Mouse (Mus musculus): ENCODE results near the gene Micu2. TPM values are rescaled to one million over a fixed set of nuclear protein-coding genes. Genes with fewer than 3 reads are reported as not detected.

Micu2 gene
- polyA plus RNA-seq (2016; fragmentation: Nextera tagmentation; extraction: Ambion mirVana) = 55.4 and 58.2 TPM in 2 replicates

GRCm38 (mm10) chr14:57998526-57999401 lies at the start of gene Micu2:
Gene Micu2 (minus strand): TSS chr14:57999262.
- 4% methylated on average over 75 of the region's 76 CpGs for WGBS

GRCm38 (mm10) chr14:58046639-58047284 lies 47.7 kb upstream of the Micu2 start:
- Histone ChIP-seq H3K27ac (no peak overlapping the region), H3K4me1 (no peaks in the 10 kb centered on the region), H3K4me3 (no peak overlapping the region), H3K27me3 (ENCODE audit: poor library complexity, severe bottlenecking) (no peaks in the 10 kb centered on the region), H3K36me3 (replicated peaks) (no peaks in the 10 kb centered on the region), H3K9me3 (no peaks in the 10 kb centered on the region)
- DNase-seq (ENCODE audit: extremely low spot score, low spot score) = no peak
- 88% methylated on average over 4 of the region's 4 CpGs for WGBS

More at GRCm38 (mm10) chr14:57998526-57999401, at the start of gene Micu2:
- Histone ChIP-seq H3K4me3 (peak within 1 kb of the TSS; percentile 95), H3K4me1 (peaks cover 12% of the 10 kb centered on the region), H3K9me3 (no peaks in the 10 kb centered on the region), H3K27me3 (ENCODE audit: poor library complexity, severe bottlenecking) (peaks cover 9% of the 10 kb centered on the region; the same call in 1 of the 2 replicates), H3K27ac (peak within 1 kb of the TSS; percentile 96), H3K36me3 (replicated peaks) (no peaks in the 10 kb centered on the region)
- peak; percentile 88 for DNase-seq (ENCODE audit: extremely low spot score, low spot score)

- no peaks in the 10 kb centered on the region for H3K36me3 ChIP-seq (replicated peaks)
- H3K27me3 ChIP-seq (ENCODE audit: poor library complexity, severe bottlenecking) = peaks cover 76% of the 10 kb centered on the region
- DNase-seq (ENCODE audit: extremely low spot score, low spot score) = peak; percentile 44
- no peaks in the 10 kb centered on the region for H3K9me3 ChIP-seq
- WGBS = 15% methylated on average over 6 of the region's 6 CpGs
- H3K4me1 ChIP-seq = peaks cover 15% of the 10 kb centered on the region
- H3K4me3 ChIP-seq = no peak overlapping the region
- H3K27ac ChIP-seq = no peak overlapping the region
These were observed 37.1 kb upstream of the Micu2 start for GRCm38 (mm10) chr14:58036174-58036573.

- Histone ChIP-seq H3K36me3 (replicated peaks) (no peaks in the 10 kb centered on the region), H3K4me3 (no peak overlapping the region), H3K27me3 (ENCODE audit: poor library complexity, severe bottlenecking) (peaks cover 65% of the 10 kb centered on the region), H3K27ac (no peak overlapping the region), H3K4me1 (peaks cover 15% of the 10 kb centered on the region), H3K9me3 (no peaks in the 10 kb centered on the region)
- WGBS = 14% methylated on average over 8 of the region's 8 CpGs
- peak; percentile 29 for DNase-seq (ENCODE audit: extremely low spot score, low spot score)
These were observed 35.5 kb upstream of the Micu2 start for GRCm38 (mm10) chr14:58034567-58034966.

GRCm38 (mm10) chr14:58018869-58019268 lies 19.8 kb upstream of the Micu2 start:
- H3K27ac ChIP-seq = no peak overlapping the region
- H3K36me3 ChIP-seq (replicated peaks) = no peaks in the 10 kb centered on the region
- WGBS = 35% methylated on average over 2 of the region's 2 CpGs
- no peaks in the 10 kb centered on the region for H3K27me3 ChIP-seq (ENCODE audit: poor library complexity, severe bottlenecking)
- no peaks in the 10 kb centered on the region for H3K9me3 ChIP-seq
- no peak for DNase-seq (ENCODE audit: extremely low spot score, low spot score)
- no peak overlapping the region for H3K4me3 ChIP-seq
- H3K4me1 ChIP-seq = no peaks in the 10 kb centered on the region

DNA sequence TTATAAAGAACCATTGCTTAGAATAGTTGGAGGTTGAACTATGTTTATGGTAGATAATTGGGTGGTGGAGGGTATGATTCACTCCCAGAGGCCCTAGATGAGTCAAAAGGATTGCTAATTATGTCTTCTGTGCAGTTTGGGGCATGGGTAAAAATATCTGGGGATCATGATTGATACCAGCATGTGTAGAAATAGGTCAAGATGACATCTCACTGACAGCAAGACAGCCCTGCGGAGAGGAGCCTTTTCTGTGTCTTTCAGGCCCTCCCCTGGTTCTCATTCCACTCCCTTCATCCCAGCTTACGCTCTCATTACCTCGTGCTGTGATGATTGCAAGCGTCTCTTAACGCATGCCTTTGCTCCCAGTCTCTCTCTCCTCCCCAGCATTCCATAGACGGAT lies 4.8 kb upstream of the Micu2 start:
- no peak for DNase-seq (ENCODE audit: extremely low spot score, low spot score)
- Histone ChIP-seq H3K4me3 (no peak overlapping the region), H3K9me3 (no peaks in the 10 kb centered on the region), H3K36me3 (replicated peaks) (no peaks in the 10 kb centered on the region), H3K27me3 (ENCODE audit: poor library complexity, severe bottlenecking) (peaks cover 9% of the 10 kb centered on the region; the same call in 1 of the 2 replicates), H3K4me1 (peaks cover 6% of the 10 kb centered on the region), H3K27ac (no peak overlapping the region)
- WGBS = 78% methylated on average over 6 of the region's 6 CpGs

DNA sequence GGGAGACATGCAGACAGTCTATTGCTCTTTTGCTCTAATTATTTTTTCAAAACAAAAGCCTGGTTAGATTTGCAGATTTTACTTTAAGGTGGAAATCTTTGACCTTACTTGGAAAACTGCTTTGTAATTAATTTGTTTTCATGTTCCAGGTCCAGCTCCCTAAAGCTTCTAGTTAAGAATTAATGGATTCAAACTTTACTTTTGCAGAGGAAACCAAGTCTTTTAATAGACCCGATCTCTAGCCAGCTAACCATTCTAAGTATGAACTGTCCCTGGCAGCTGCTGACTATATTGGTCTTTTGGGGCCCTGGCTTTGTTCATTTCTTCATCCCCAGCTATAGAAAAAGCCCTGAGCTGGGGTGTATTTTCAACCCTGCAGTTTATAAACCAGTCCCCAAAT lies 3.1 kb upstream of the Micu2 start:
- peaks cover 9% of the 10 kb centered on the region; the same call in 1 of the 2 replicates for H3K27me3 ChIP-seq (ENCODE audit: poor library complexity, severe bottlenecking)
- no peak overlapping the region for H3K4me3 ChIP-seq
- DNase-seq (ENCODE audit: extremely low spot score, low spot score) = no peak

DNA sequence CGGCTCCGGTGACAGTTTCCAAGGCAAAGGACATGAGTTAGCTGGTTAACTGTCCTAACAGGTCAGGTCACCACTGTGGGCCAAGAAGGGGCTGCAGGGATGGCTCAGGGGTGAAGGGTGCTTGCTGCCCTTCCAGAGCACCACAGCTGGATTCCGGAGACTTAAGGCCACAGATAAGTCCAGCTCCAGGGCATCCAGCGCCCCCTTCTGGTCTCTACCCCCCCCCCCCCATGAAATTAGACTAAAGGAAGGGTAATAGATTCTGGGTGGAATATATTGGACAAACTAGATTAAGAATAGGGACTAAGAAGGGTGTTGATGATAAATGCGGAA lies 306 bp upstream of the Micu2 start:
- WGBS = 34% methylated on average over 5 of the region's 5 CpGs
- Histone ChIP-seq H3K4me1 (peaks cover 12% of the 10 kb centered on the region), H3K36me3 (replicated peaks) (no peaks in the 10 kb centered on the region), H3K27me3 (ENCODE audit: poor library complexity, severe bottlenecking) (peaks cover 9% of the 10 kb centered on the region; the same call in 1 of the 2 replicates), H3K9me3 (no peaks in the 10 kb centered on the region), H3K27ac (peak overlapping the region; percentile 96), H3K4me3 (peak overlapping the region; percentile 95)
- no peak for DNase-seq (ENCODE audit: extremely low spot score, low spot score)

More for the DNA sequence above, 3.1 kb upstream of the Micu2 start:
- no peaks in the 10 kb centered on the region for H3K36me3 ChIP-seq (replicated peaks)
- peaks cover 12% of the 10 kb centered on the region for H3K4me1 ChIP-seq
- no peak overlapping the region for H3K27ac ChIP-seq
- H3K9me3 ChIP-seq = no peaks in the 10 kb centered on the region
- 89% methylated on average over 1 of the region's 1 CpGs for WGBS

- Histone ChIP-seq H3K4me3 (no peak overlapping the region), H3K27me3 (ENCODE audit: poor library complexity, severe bottlenecking) (peaks cover 9% of the 10 kb centered on the region; the same call in 1 of the 2 replicates), H3K36me3 (replicated peaks) (peaks cover 5% of the 10 kb centered on the region), H3K9me3 (peaks cover 4% of the 10 kb centered on the region; the same call in 1 of the 2 replicates), H3K27ac (no peak overlapping the region), H3K4me1 (peaks cover 12% of the 10 kb centered on the region)
- WGBS = 72% methylated on average over 1 of the region's 1 CpGs
- no peak for DNase-seq (ENCODE audit: extremely low spot score, low spot score)
These were observed 1.6 kb downstream of the Micu2 start for GRCm38 (mm10) chr14:57997431-57997830.

GRCm38 (mm10) chr14:57996210-57996609 lies 2.9 kb downstream of the Micu2 start:
- peaks cover 4% of the 10 kb centered on the region; the same call in 1 of the 2 replicates for H3K9me3 ChIP-seq
- peaks cover 11% of the 10 kb centered on the region for H3K36me3 ChIP-seq (replicated peaks)
- peaks cover 9% of the 10 kb centered on the region; the same call in 1 of the 2 replicates for H3K27me3 ChIP-seq (ENCODE audit: poor library complexity, severe bottlenecking)
- H3K27ac ChIP-seq = no peak overlapping the region
- DNase-seq (ENCODE audit: extremely low spot score, low spot score) = no peak
- 90% methylated on average over 3 of the region's 3 CpGs for WGBS
- peaks cover 12% of the 10 kb centered on the region for H3K4me1 ChIP-seq
- H3K4me3 ChIP-seq = no peak overlapping the region

GRCm38 (mm10) chr14:57991761-57992160 lies 7.3 kb downstream of the Micu2 start:
- Histone ChIP-seq H3K27ac (no peak overlapping the region), H3K4me3 (no peak overlapping the region), H3K9me3 (peaks cover 17% of the 10 kb centered on the region), H3K36me3 (replicated peaks) (peaks cover 30% of the 10 kb centered on the region), H3K27me3 (ENCODE audit: poor library complexity, severe bottlenecking) (no peaks in the 10 kb centered on the region), H3K4me1 (no peaks in the 10 kb centered on the region)
- no peak for DNase-seq (ENCODE audit: extremely low spot score, low spot score)

GRCm38 (mm10) chr14:57989162-57989561 lies 9.9 kb downstream of the Micu2 start:
- 99% methylated on average over 2 of the region's 2 CpGs for WGBS

DNA sequence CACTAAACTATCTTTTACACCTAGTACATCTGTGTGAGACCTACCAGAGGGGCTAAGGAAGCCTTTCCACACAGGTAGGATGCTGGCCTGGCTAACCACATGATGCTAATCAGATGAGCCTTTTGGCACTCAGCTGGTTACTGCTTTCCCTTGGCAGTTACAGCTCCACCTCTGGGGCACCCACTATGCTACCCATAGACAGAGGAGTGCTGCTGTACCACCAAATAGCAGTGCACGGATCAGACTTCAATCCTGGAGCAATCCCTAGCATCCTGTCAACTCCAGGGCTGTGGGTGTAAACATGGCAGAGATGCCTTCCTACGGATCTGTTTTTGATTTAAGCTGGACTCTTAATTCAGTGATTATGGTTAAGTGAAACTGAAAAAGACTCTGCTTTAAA lies 13.3 kb downstream of the Micu2 start:
- whole genome bisulfite sequencing = 85% methylated on average over 2 of the region's 2 CpGs
- Histone ChIP-seq H3K4me1 (peaks cover 20% of the 10 kb centered on the region), H3K4me3 (no peak overlapping the region), H3K27ac (no peak overlapping the region), H3K36me3 (replicated peaks) (peaks cover 18% of the 10 kb centered on the region), H3K27me3 (ENCODE audit: poor library complexity, severe bottlenecking) (no peaks in the 10 kb centered on the region), H3K9me3 (peaks cover 13% of the 10 kb centered on the region)
- DNase-seq (ENCODE audit: extremely low spot score, low spot score) = no peak

More at GRCm38 (mm10) chr14:57989162-57989561, 9.9 kb downstream of the Micu2 start:
- Histone ChIP-seq H3K27ac (no peak overlapping the region), H3K4me3 (no peak overlapping the region), H3K36me3 (replicated peaks) (peaks cover 30% of the 10 kb centered on the region), H3K9me3 (peaks cover 17% of the 10 kb centered on the region), H3K27me3 (ENCODE audit: poor library complexity, severe bottlenecking) (no peaks in the 10 kb centered on the region), H3K4me1 (no peaks in the 10 kb centered on the region)
- DNase-seq (ENCODE audit: extremely low spot score, low spot score) = no peak
